Mouse (Mus musculus): ENCODE data around the gene Tepsin. TPM values are rescaled to one million over a fixed set of nuclear protein-coding genes. Genes with fewer than 3 reads are reported as not detected.

Tepsin gene
- polyA plus RNA-seq, 1 experiment from 2014 or later, result 19.2 TPM

- Histone ChIP-seq H3K27ac (no peak overlapping the region), H3K4me2 (replicated peaks) (no peak overlapping the region), H3K4me1 (peaks cover 5% of the 10 kb centered on the region; the same call in 1 of the 2 replicates), H3K9ac (no peak overlapping the region), H3K4me3 (no peak overlapping the region), H3K36me3 (peaks cover 57% of the 10 kb centered on the region), H3K27me3 (no peaks in the 10 kb centered on the region), H3K9me3 (no peaks in the 10 kb centered on the region)
- no peak for ATAC-seq (ENCODE audit: insufficient number of reproducible peaks, insufficient read depth, low FRiP score, low TSS enrichment)
- 79% methylated on average over 14 of the region's 14 CpGs for WGBS
Observed at GRCm38 (mm10) chr11:120109558-120110210, 11.2 kb upstream of the Tepsin start.

- Histone ChIP-seq H3K4me2 (replicated peaks) (no peak overlapping the region), H3K36me3 (peaks cover 63% of the 10 kb centered on the region), H3K27ac (no peak overlapping the region), H3K27me3 (no peaks in the 10 kb centered on the region), H3K4me1 (no peaks in the 10 kb centered on the region), H3K9ac (no peak overlapping the region), H3K9me3 (no peaks in the 10 kb centered on the region), H3K4me3 (no peak overlapping the region)
- ATAC-seq (ENCODE audit: insufficient number of reproducible peaks, insufficient read depth, low FRiP score, low TSS enrichment), result no peak
- 79% methylated on average over 9 of the region's 9 CpGs for WGBS
Observed at GRCm38 (mm10) chr11:120107796-120108195, 9.3 kb upstream of the Tepsin start.

- Histone ChIP-seq H3K27me3 (no peaks in the 10 kb centered on the region), H3K36me3 (peaks cover 60% of the 10 kb centered on the region), H3K4me1 (no peaks in the 10 kb centered on the region), H3K27ac (no peak overlapping the region), H3K9me3 (no peaks in the 10 kb centered on the region), H3K4me3 (no peak overlapping the region), H3K4me2 (replicated peaks) (no peak overlapping the region), H3K9ac (no peak overlapping the region)
- WGBS, result 64% methylated on average over 2 of the region's 2 CpGs
- no peak for ATAC-seq (ENCODE audit: insufficient number of reproducible peaks, insufficient read depth, low FRiP score, low TSS enrichment)
Observed at GRCm38 (mm10) chr11:120107026-120107425, 8.5 kb upstream of the Tepsin start.

- Histone ChIP-seq H3K9me3 (no peaks in the 10 kb centered on the region), H3K4me3 (no peak overlapping the region), H3K4me1 (peaks cover 10% of the 10 kb centered on the region), H3K27ac (no peak overlapping the region), H3K4me2 (replicated peaks) (no peak overlapping the region), H3K9ac (no peak overlapping the region), H3K36me3 (peaks cover 47% of the 10 kb centered on the region), H3K27me3 (no peaks in the 10 kb centered on the region)
- WGBS, result 96% methylated on average over 3 of the region's 3 CpGs
- ATAC-seq (ENCODE audit: insufficient number of reproducible peaks, insufficient read depth, low FRiP score, low TSS enrichment), result no peak
Observed at GRCm38 (mm10) chr11:120103431-120103997, 5.0 kb upstream of the Tepsin start.

- Histone ChIP-seq H3K4me2 (replicated peaks) (no peak overlapping the region), H3K27ac (no peak overlapping the region), H3K9me3 (no peaks in the 10 kb centered on the region), H3K4me3 (no peak overlapping the region), H3K36me3 (peaks cover 35% of the 10 kb centered on the region), H3K9ac (no peak overlapping the region), H3K4me1 (peaks cover 20% of the 10 kb centered on the region), H3K27me3 (no peaks in the 10 kb centered on the region)
- ATAC-seq (ENCODE audit: insufficient number of reproducible peaks, insufficient read depth, low FRiP score, low TSS enrichment), result no peak
- 3% methylated on average over 3 of the region's 3 CpGs for WGBS
Observed at GRCm38 (mm10) chr11:120101036-120101435, 2.5 kb upstream of the Tepsin start.

GRCm38 (mm10) chr11:120092817-120093591 lies 5.5 kb downstream of the Tepsin start:
- peaks cover 54% of the 10 kb centered on the region for H3K36me3 ChIP-seq
- H3K27me3 ChIP-seq, result no peaks in the 10 kb centered on the region
- H3K9me3 ChIP-seq, result no peaks in the 10 kb centered on the region
- no peak for ATAC-seq (ENCODE audit: insufficient number of reproducible peaks, insufficient read depth, low FRiP score, low TSS enrichment)
- H3K4me2 ChIP-seq (replicated peaks), result no peak overlapping the region
- no peak overlapping the region for H3K4me3 ChIP-seq
- H3K4me1 ChIP-seq, result peaks cover 7% of the 10 kb centered on the region
- WGBS, result 80% methylated on average over 23 of the region's 23 CpGs
- H3K9ac ChIP-seq, result no peak overlapping the region
- H3K27ac ChIP-seq, result no peak overlapping the region

- H3K4me3 ChIP-seq, result no peak overlapping the region
- no peak overlapping the region for H3K27ac ChIP-seq
- H3K4me1 ChIP-seq, result peaks cover 9% of the 10 kb centered on the region
- 88% methylated on average over 4 of the region's 4 CpGs for WGBS
- H3K36me3 ChIP-seq, result peaks cover 50% of the 10 kb centered on the region
- no peaks in the 10 kb centered on the region for H3K27me3 ChIP-seq
- ATAC-seq (ENCODE audit: insufficient number of reproducible peaks, insufficient read depth, low FRiP score, low TSS enrichment), result no peak
- no peak overlapping the region for H3K9ac ChIP-seq
- H3K4me2 ChIP-seq (replicated peaks), result no peak overlapping the region
- no peaks in the 10 kb centered on the region for H3K9me3 ChIP-seq
Observed at GRCm38 (mm10) chr11:120090661-120091060, 7.9 kb downstream of the Tepsin start.

GRCm38 (mm10) chr11:120086702-120087152 lies 11.8 kb downstream of the Tepsin start, which contains the start of gene Cep131:
Gene Cep131, minus strand, starts transcription at chr11:120086827.
- H3K9ac ChIP-seq, result peak within 1 kb of the TSS; percentile 96
- H3K4me2 ChIP-seq (replicated peaks), result peak within 1 kb of the TSS; percentile 94
- H3K4me3 ChIP-seq, result peak within 1 kb of the TSS; percentile 97
- H3K4me1 ChIP-seq, result peaks cover 15% of the 10 kb centered on the region
- peak; percentile 98 for ATAC-seq (ENCODE audit: insufficient number of reproducible peaks, insufficient read depth, low FRiP score, low TSS enrichment)
- H3K27me3 ChIP-seq, result no peaks in the 10 kb centered on the region
- under 1% methylated on average over 41 of the region's 42 CpGs for WGBS
- peaks cover 33% of the 10 kb centered on the region for H3K36me3 ChIP-seq
- peak within 1 kb of the TSS; percentile 84 for H3K27ac ChIP-seq
- H3K9me3 ChIP-seq, result no peaks in the 10 kb centered on the region

GRCm38 (mm10) chr11:120085891-120086627 lies 12.5 kb downstream of the Tepsin start:
- H3K4me3 ChIP-seq, result peak overlapping the region; percentile 97
- peak overlapping the region; percentile 94 for H3K4me2 ChIP-seq (replicated peaks)
- WGBS, result under 1% methylated on average over 25 of the region's 25 CpGs
- H3K27me3 ChIP-seq, result no peaks in the 10 kb centered on the region
- peaks cover 31% of the 10 kb centered on the region for H3K36me3 ChIP-seq
- H3K9me3 ChIP-seq, result no peaks in the 10 kb centered on the region
- peak overlapping the region; percentile 84 for H3K27ac ChIP-seq
- H3K9ac ChIP-seq, result peak overlapping the region; percentile 96
- ATAC-seq (ENCODE audit: insufficient number of reproducible peaks, insufficient read depth, low FRiP score, low TSS enrichment), result peak; percentile 6; the same call in 1 of the 2 replicates
- H3K4me1 ChIP-seq, result peaks cover 15% of the 10 kb centered on the region

- Histone ChIP-seq H3K9me3 (no peaks in the 10 kb centered on the region), H3K27me3 (no peaks in the 10 kb centered on the region), H3K9ac (no peak overlapping the region), H3K4me1 (peaks cover 2% of the 10 kb centered on the region; the same call in 1 of the 2 replicates), H3K4me3 (no peak overlapping the region), H3K36me3 (peaks cover 78% of the 10 kb centered on the region), H3K4me2 (replicated peaks) (no peak overlapping the region), H3K27ac (no peak overlapping the region)
- ATAC-seq (ENCODE audit: insufficient number of reproducible peaks, insufficient read depth, low FRiP score, low TSS enrichment), result no peak
- whole genome bisulfite sequencing, result 87% methylated on average over 6 of the region's 6 CpGs
Observed at GRCm38 (mm10) chr11:120080282-120080681, 18.2 kb downstream of the Tepsin start.

GRCm38 (mm10) chr11:120076191-120076590 lies 22.3 kb downstream of the Tepsin start:
- no peak for ATAC-seq (ENCODE audit: insufficient number of reproducible peaks, insufficient read depth, low FRiP score, low TSS enrichment)
- no peak overlapping the region for H3K27ac ChIP-seq
- H3K9ac ChIP-seq, result no peak overlapping the region
- no peaks in the 10 kb centered on the region for H3K4me1 ChIP-seq
- no peak overlapping the region for H3K4me3 ChIP-seq
- no peaks in the 10 kb centered on the region for H3K27me3 ChIP-seq
- 82% methylated on average over 3 of the region's 3 CpGs for WGBS
- H3K36me3 ChIP-seq, result peaks cover 85% of the 10 kb centered on the region
- no peak overlapping the region for H3K4me2 ChIP-seq (replicated peaks)
- no peaks in the 10 kb centered on the region for H3K9me3 ChIP-seq

All from embryonic facial prominence, embryonic 12.5 days (tissue).